Mouse (Mus musculus) heart, adult 2 months (tissue): ENCODE data around the gene Prr14. TPM values are rescaled to one million over a fixed set of nuclear protein-coding genes. Genes with fewer than 3 reads are reported as not detected.

Source experiments
- DNase-seq, 2 experiments: peaks; one replicate each; pipeline ENCODE4 v3.0.0; 2021
- H3K27ac ChIP-seq: fragments of 200-600 bp; 2 replicates; pipeline ENCODE4 v1.8.1; 2022
- H3K27me3 ChIP-seq: fragments of 200-500 bp; 2 replicates; pipeline ENCODE4 v1.6.1; 2012; ENCODE audit warnings: mild to moderate bottlenecking, low read length, inconsistent platforms, mixed read lengths; ENCODE audit not compliant: control insufficient read depth, insufficient read depth
- H3K36me3 ChIP-seq: fragments of 200-500 bp; 2 replicates; pipeline ENCODE4 v1.6.1; 2012; ENCODE audit warnings: low read length, inconsistent platforms; ENCODE audit not compliant: control insufficient read depth, insufficient read depth
- H3K4me1 ChIP-seq: fragments of 200-500 bp; 2 replicates; pipeline ENCODE4 v1.6.1; 2011; ENCODE audit warnings: low read length; ENCODE audit not compliant: control insufficient read depth, insufficient read depth
- H3K4me3 ChIP-seq: fragments of 200-600 bp; 2 replicates; pipeline ENCODE4 v1.8.1; 2022
- H3K79me2 ChIP-seq: fragments of 200-500 bp; replicated peaks from 2 replicates; pipeline ENCODE4 v1.6.1; 2012; ENCODE audit warnings: mild to moderate bottlenecking, inconsistent platforms, low read length, moderate library complexity, mixed read lengths; ENCODE audit not compliant: control insufficient read depth, insufficient read depth
- H3K9ac ChIP-seq: fragments of 200-500 bp; 2 replicates; pipeline ENCODE4 v1.6.1; 2012; ENCODE audit warnings: low read depth, mild to moderate bottlenecking, control low read depth, inconsistent platforms, low read length, mixed read lengths
- CTCF ChIP-seq: fragments of 200-600 bp; IDR thresholded peaks from 2 replicates; pipeline ENCODE4 v1.8.1; 2022; ENCODE audit warnings: antibody characterized with exemption, mild to moderate bottlenecking, moderate library complexity
- EP300 ChIP-seq: fragments of 200-500 bp; IDR thresholded peaks from 2 replicates; pipeline ENCODE4 v1.6.1; 2011; ENCODE audit warnings: low read depth, low read length, control low read depth; ENCODE audit not compliant: insufficient read depth
- POLR2A ChIP-seq: fragments of 200-500 bp; IDR thresholded peaks from 2 replicates; pipeline ENCODE4 v1.6.1; 2011; ENCODE audit warnings: mild to moderate bottlenecking, low read depth, low read length, control low read depth; ENCODE audit not compliant: insufficient read depth
- WGBS: fragments of 180-500 bp; shearing (Covaris S2); methylation state at CpG from one replicate; pipeline ENCODE4 v1.1.7; 2018; 5-methylcytosine and 5-hydroxymethylcytosine counted together
- intact Hi-C: fragments of 180-260 bp; cut with DNase I; formaldehyde crosslinking; loops from one replicate; pipeline ENCODE4 v1.15.1; 2025
- polyA plus RNA-seq: library from polyadenylated mRNA; depleted of rRNA; stranded (reverse); fragments of >200 nt; gene quantifications from 2 replicates; pipeline ENCODE4 v1.2.3, GENCODE M21; 2012
- total RNA-seq, 2 experiments: library from RNA; stranded (reverse); gene quantifications; 2 replicates each; pipeline ENCODE4 v1.2.3; 2021

The Prr14 gene
- total and polyA plus RNA-seq, 3 experiments, result 23.1 to 45.6 (median 28.0) TPM

DNA sequence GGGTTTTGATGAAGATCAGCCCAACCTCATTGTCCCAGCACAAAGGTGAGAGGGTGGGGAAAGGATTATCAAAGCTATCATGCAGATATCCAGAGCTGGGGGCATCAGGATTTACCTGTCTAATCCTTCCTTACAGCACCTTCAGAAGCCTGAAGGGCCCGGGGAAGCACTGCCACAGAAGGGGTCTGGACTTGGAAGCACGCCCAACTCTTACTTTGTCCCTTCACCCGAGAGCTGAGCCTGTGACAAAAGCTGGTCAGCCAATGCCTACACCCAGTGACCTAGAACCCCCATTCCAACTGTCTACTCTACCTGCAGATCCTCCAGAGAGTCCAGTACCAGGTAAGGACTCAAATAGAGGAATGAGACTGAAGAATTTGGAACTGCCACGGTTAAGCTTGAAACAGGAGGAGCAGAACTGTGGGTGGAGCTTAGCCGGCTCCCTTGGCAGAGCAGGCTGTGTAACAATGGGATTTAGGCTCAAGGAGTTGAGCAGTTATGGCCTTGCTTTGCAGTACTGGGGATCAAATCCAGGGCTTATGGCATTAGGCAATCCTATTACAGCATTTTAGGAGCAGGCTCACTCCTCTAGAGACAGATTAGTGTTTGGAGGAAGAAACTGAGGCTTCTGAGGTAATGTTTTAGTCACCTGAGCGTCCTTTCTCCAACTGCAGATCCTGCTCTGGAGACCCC lies 15.1 kb downstream of the Prr14 start:
- Histone ChIP-seq H3K4me3 (no peak overlapping the region), H3K4me1 (peaks cover 5% of the 10 kb centered on the region), H3K9ac (no peak overlapping the region), H3K27me3 (no peaks in the 10 kb centered on the region), H3K79me2 (peaks cover 4% of the 10 kb centered on the region; the same call in 1 of the 2 replicates), H3K27ac (no peak overlapping the region), H3K36me3 (peaks cover 13% of the 10 kb centered on the region)
- 71% methylated on average over 6 of the region's 6 CpGs for WGBS
- intact Hi-C loops, result loop anchor here (5.0 kb wide), 2 partner anchors 82 to 403 kb away; partner anchors contain the start of genes E430018J23Rik, Zfp646 and Zfp668
- DNase-seq, result no peak
- TF ChIP-seq EP300 (no peak), CTCF (no peak), POLR2A (no peak)

DNA sequence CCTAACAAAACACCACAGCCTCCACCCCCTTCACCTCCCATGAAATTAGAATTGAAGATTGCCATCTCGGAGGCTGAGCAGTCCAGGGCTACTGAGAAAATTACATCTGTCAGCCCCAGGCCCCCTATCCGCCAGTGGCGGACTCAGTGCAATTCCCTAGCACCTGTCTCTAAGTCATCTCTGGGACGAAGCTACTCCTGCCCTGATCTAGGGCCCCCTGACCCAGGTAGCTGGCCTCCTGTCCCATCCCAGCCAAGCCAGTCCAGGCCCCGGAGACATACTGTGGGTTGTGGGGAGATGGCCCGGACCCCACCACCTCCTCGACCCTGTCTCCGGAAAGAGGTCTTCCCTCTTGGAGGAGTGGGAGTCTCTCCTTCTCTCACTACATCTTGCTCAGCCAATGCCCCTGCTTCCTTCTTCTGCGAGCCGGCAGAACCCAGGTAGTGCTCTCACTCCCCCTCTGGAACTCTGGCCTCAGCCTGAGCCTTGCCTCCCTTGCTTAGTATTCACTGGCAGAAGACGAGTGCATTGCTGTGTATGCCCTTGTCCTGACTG lies 15.9 kb downstream of the Prr14 start:
- no peak for DNase-seq
- WGBS, result 92% methylated on average over 11 of the region's 11 CpGs
- no peak overlapping the region for H3K27ac ChIP-seq
- H3K36me3 ChIP-seq, result peaks cover 13% of the 10 kb centered on the region
- no peak overlapping the region for H3K9ac ChIP-seq
- TF ChIP-seq POLR2A (no peak), EP300 (no peak), CTCF (no peak)
- H3K27me3 ChIP-seq, result no peaks in the 10 kb centered on the region
- peaks cover 4% of the 10 kb centered on the region; the same call in 1 of the 2 replicates for H3K79me2 ChIP-seq
- H3K4me3 ChIP-seq, result no peak overlapping the region
- intact Hi-C loops, result loop anchor here (5.0 kb wide), 1 partner anchor 402 kb away; the partner anchor contains the start of genes Zfp646 and Zfp668
- H3K4me1 ChIP-seq, result peaks cover 4% of the 10 kb centered on the region

GRCm38 (mm10) chr7:127476336-127476735 lies 16.9 kb downstream of the Prr14 start:
- intact Hi-C loops, result loop anchor here (5.0 kb wide), 1 partner anchor 401 kb away; the partner anchor contains the start of genes Zfp646 and Zfp668
- DNase-seq, result no peak
- no peak for TF ChIP-seq CTCF
- no peak for TF ChIP-seq POLR2A
- no peak for TF ChIP-seq EP300
- 93% methylated on average over 11 of the region's 11 CpGs for WGBS
- Histone ChIP-seq H3K27me3 (no peaks in the 10 kb centered on the region), H3K9ac (no peak overlapping the region), H3K27ac (no peak overlapping the region), H3K79me2 (peaks cover 4% of the 10 kb centered on the region; the same call in 1 of the 2 replicates), H3K4me1 (peaks cover 5% of the 10 kb centered on the region), H3K4me3 (no peak overlapping the region), H3K36me3 (peaks cover 20% of the 10 kb centered on the region)

- no peak overlapping the region for H3K9ac ChIP-seq
- TF ChIP-seq EP300 (no peak), POLR2A (no peak), CTCF (no peak)
- no peaks in the 10 kb centered on the region for H3K27me3 ChIP-seq
- WGBS, result 59% methylated on average over 4 of the region's 4 CpGs
- DNase-seq, result no peak
- peaks cover 21% of the 10 kb centered on the region for H3K36me3 ChIP-seq
- peak overlapping the region; percentile 99 for H3K27ac ChIP-seq
- H3K79me2 ChIP-seq, result peaks cover 4% of the 10 kb centered on the region; the same call in 1 of the 2 replicates
- H3K4me3 ChIP-seq, result peak overlapping the region; percentile 84
- intact Hi-C loops, result loop anchor here (5.0 kb wide), 1 partner anchor 400 kb away; the partner anchor contains the start of genes Zfp646 and Zfp668
- peaks cover 5% of the 10 kb centered on the region for H3K4me1 ChIP-seq
These were observed 17.4 kb downstream of the Prr14 start for GRCm38 (mm10) chr7:127476855-127477254.

DNA sequence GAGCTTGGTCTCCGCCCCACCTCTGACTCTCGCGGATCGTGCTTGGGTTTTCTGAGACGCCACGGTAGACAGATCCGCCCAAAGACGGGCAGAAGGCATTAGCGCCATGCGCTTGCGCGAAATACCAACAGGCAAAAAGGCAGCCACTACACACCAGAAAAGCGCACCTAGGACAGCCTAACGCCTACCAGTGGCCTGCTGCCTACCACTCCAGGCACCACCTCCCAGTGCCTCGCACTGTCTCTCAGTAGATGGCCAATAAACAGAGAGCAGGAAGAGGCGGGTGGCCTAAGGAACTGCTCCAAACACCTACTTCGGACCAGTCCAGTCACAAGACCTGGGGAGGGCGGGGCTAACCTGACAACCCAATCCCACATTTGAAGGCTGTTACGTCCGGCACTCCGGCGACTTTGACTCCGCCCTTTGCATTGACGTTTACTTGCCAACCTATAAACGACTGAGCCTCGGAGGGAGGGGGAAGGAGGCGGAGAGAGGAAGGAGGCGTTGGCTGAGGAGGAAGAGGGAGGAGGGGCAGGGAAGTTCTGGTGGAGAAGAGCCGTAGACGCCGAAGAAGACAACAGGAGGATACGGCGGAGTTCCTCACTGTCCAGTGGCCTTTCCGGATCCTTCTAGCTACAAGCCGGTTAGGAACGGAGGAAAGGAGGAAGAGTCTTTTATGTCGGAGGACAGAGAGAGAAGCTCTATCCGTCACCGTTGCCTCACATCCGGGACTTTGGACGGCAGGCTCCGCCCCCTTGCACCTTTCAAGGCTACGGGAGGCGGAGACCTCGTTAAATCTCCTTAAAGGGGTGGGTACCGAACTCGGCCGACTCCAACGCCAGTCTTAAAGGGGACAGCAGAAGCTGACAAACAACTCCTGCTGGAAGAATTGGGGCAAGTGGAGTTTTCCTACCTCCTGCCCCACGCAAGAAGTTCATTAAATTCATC lies 18.6 kb downstream of the Prr14 start:
- Histone ChIP-seq H3K4me1 (peaks cover 4% of the 10 kb centered on the region), H3K27ac (peak overlapping the region; percentile 99), H3K36me3 (peaks cover 16% of the 10 kb centered on the region), H3K79me2 (peaks cover 4% of the 10 kb centered on the region; the same call in 1 of the 2 replicates), H3K4me3 (peak overlapping the region; percentile 84), H3K9ac (peak overlapping the region; percentile 73), H3K27me3 (no peaks in the 10 kb centered on the region)
- peak; percentile 95 for TF ChIP-seq POLR2A
- TF ChIP-seq EP300, result peak; percentile 88
- TF ChIP-seq CTCF, result peak; percentile 37
- intact Hi-C loops, result loop anchor here (5.0 kb wide), 1 partner anchor 399 kb away; the partner anchor contains the start of genes Zfp646 and Zfp668
- WGBS, result under 1% methylated on average over 50 of the region's 50 CpGs
- peak; percentile 96 to 100 for DNase-seq
